8 mouse cellular contexts compared by ENCODE assay signal in the genomic region with DNA sequence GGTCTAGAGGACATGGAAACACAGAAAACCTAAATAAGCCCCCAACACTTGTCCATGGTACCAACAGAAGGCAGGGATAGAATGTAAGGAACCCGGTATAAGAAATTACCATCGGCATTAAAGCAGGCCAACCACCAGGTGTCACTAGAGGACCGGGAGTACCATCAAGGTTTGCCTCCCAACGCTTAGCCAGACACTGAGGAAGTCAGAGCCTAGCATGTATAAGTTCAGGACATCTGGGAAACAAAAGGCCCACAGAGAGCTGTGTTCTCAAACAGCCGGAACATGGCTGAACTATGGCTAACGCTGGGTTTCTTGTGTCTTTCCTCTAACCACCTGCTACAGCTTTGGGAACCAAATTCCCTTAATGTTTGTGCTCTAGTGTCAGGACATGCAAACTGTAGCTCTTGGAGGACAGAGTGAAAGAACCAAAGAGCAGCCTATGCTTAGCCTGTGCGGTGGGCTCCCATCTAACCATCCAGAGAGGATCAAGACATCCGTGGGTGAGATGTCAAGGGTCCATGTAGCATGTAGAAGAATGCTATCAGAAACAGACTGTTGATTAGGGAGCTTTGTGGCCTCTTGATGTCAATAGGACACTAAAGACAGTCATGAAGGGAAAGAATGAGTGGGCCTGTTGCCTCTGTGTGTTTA. TPM values are rescaled to one million over a fixed set of nuclear protein-coding genes. Genes with fewer than 3 reads are reported as not detected.
DNase-seq lines count a peak whose midpoint lies in the region; ATAC-seq lines count a peak whose summit lies in the region.
"Had no signal": no experiment of that assay in that cellular context is flagged by ENCODE, and none has a peak within 500 bp of the region (broad histone marks: within the 10 kb centered on the region; RNA-seq: fewer than 3 reads in every experiment).

No protein-coding gene starts in this region.

- H3K4me3 ChIP-seq in forebrain, embryonic 16.5 days (replicated peaks; ENCODE audit: low read length), result no peak overlapping the region
- H3K4me3 ChIP-seq in hindbrain, embryonic 14.5 days (replicated peaks; ENCODE audit: low read length), result no peak overlapping the region
- H3K4me3 ChIP-seq: myocyte had no signal

- H3K27ac ChIP-seq in forebrain, embryonic 16.5 days (ENCODE audit: low read length), result no peak overlapping the region
- H3K27ac ChIP-seq in hindbrain, embryonic 14.5 days, result no peak overlapping the region

- no peak overlapping the region for H3K4me2 ChIP-seq in forebrain, embryonic 16.5 days (ENCODE audit: low read length)
- H3K4me2 ChIP-seq in hindbrain, embryonic 14.5 days (replicated peaks), result no peak overlapping the region

- H3K27me3 ChIP-seq in forebrain, embryonic 16.5 days (replicated peaks; ENCODE audit: control insufficient read depth, insufficient read depth, low read length), result no peaks in the 10 kb centered on the region
- no peaks in the 10 kb centered on the region for H3K27me3 ChIP-seq in hindbrain, embryonic 14.5 days (ENCODE audit: control insufficient read depth, insufficient read depth, low read length)

- peak; percentile 59 for DNase-seq in R1 (ENCODE audit: low read depth, low spot score)
- peak; percentile 34 for DNase-seq in cerebellum, adult 11 months
- DNase-seq in hindbrain, embryonic 14.5 days (ENCODE audit: low spot score), result peak; percentile 90
- DNase-seq in left cerebral cortex, adult 11 months (ENCODE audit: low spot score), result peak; percentile 36
- peak; percentile 20 to 30 for DNase-seq in right cerebral cortex, postnatal 36 days (ENCODE audit: low spot score in 2 of 2)

- 23% methylated on average over 8 of the region's 8 CpGs for WGBS in forebrain, embryonic 16.5 days
- WGBS in hindbrain, embryonic 14.5 days, result 23% methylated on average over 8 of the region's 8 CpGs

- no peaks in the 10 kb centered on the region for H3K4me1 ChIP-seq in forebrain, embryonic 16.5 days (replicated peaks; ENCODE audit: control insufficient read depth, insufficient read depth, low read length)
- H3K4me1 ChIP-seq in hindbrain, embryonic 14.5 days (replicated peaks; ENCODE audit: control insufficient read depth, insufficient read depth, low read length), result no peaks in the 10 kb centered on the region

- ATAC-seq in forebrain, embryonic 16.5 days, result peak; percentile 79
- 0 out of 2 replicates have a peak, but pooled peaks have one; percentile 24 for ATAC-seq in hindbrain, embryonic 14.5 days (ENCODE audit: low FRiP score)
- peak; percentile 83 for ATAC-seq in megakaryocyte-erythroid progenitor cell, adult 5-6 weeks (replicated peaks; ENCODE audit: low FRiP score, low TSS enrichment, poor library complexity, severe bottlenecking)

- H3K9me3 ChIP-seq in forebrain, embryonic 16.5 days (ENCODE audit: control insufficient read depth, low read length), result no peaks in the 10 kb centered on the region
- no peaks in the 10 kb centered on the region for H3K9me3 ChIP-seq in hindbrain, embryonic 14.5 days (ENCODE audit: control insufficient read depth, low read length)

- no peaks in the 10 kb centered on the region for H3K36me3 ChIP-seq in forebrain, embryonic 16.5 days (ENCODE audit: control insufficient read depth, insufficient read depth)
- no peaks in the 10 kb centered on the region for H3K36me3 ChIP-seq in hindbrain, embryonic 14.5 days (replicated peaks; ENCODE audit: control insufficient read depth, insufficient read depth)

- H3K9ac ChIP-seq in forebrain, embryonic 16.5 days (replicated peaks; ENCODE audit: low read depth, low read length), result no peak overlapping the region
- no peak overlapping the region for H3K9ac ChIP-seq in hindbrain, embryonic 14.5 days

RNA-seq across cellular contexts. Expression of a gene that starts 13.6 kb away (rescaled TPM):
- polyA plus RNA-seq in forebrain, embryonic 16.5 days (2015; fragmentation: Nextera tagmentation; extraction: Ambion mirVana), result 0.87 and 1.3 TPM in 2 replicates
- 0.73 and 1.6 TPM in 2 replicates for polyA plus RNA-seq in hindbrain, embryonic 14.5 days (2014; fragmentation: Nextera tagmentation; extraction: Ambion mirVana)
- total RNA-seq in megakaryocyte-erythroid progenitor cell, adult 5-6 weeks (2014; fragmentation: Nextera tagmentation), result 6.8 and 14.9 TPM in 2 replicates
- 17.6 and 19.6 TPM in 2 replicates for total RNA-seq in megakaryocyte-erythroid progenitor cell, adult 5-6 weeks (2017)

RNA-seq across cellular contexts. Expression of a gene that starts 41.1 kb away (rescaled TPM):
- 5.0 and 6.7 TPM in 2 replicates for polyA plus RNA-seq in forebrain, embryonic 16.5 days (2015; fragmentation: Nextera tagmentation; extraction: Ambion mirVana)
- polyA plus RNA-seq in hindbrain, embryonic 14.5 days (2014; fragmentation: Nextera tagmentation; extraction: Ambion mirVana), result 13.4 and 15.0 TPM in 2 replicates
- not detected in 2 replicates for total RNA-seq in megakaryocyte-erythroid progenitor cell, adult 5-6 weeks (2014; fragmentation: Nextera tagmentation)
- not detected in 2 replicates for total RNA-seq in megakaryocyte-erythroid progenitor cell, adult 5-6 weeks (2017)
- polyA plus RNA-seq: myocyte had no signal

Comparison
In these comparisons a context has a peak if more than half of its experiments do, and no peak if none do; other contexts are left out.
1. DNase-seq: peak in every context shown above with its lines; median percentile 90 in hindbrain, embryonic 14.5 days; 59 in R1; 36 in left cerebral cortex, adult 11 months; 34 in cerebellum, adult 11 months; 25 in right cerebral cortex, postnatal 36 days.
2. ATAC-seq: peak in every context shown above with its lines; median percentile 83 in megakaryocyte-erythroid progenitor cell, adult 5-6 weeks; 79 in forebrain, embryonic 16.5 days; 24 in hindbrain, embryonic 14.5 days.